Mouse (Mus musculus): ENCODE results near the gene Pla2g2c. TPM values are rescaled to one million over a fixed set of nuclear protein-coding genes. Genes with fewer than 3 reads are reported as not detected.

The Pla2g2c gene
- polyA plus RNA-seq, 1 experiment from 2014 or later: 0.47 TPM

- H3K27me3 ChIP-seq (ENCODE audit: insufficient read depth, low read length): no peaks in the 10 kb centered on the region
- no peaks in the 10 kb centered on the region for H3K36me3 ChIP-seq (ENCODE audit: insufficient read depth, low read length)
- H3K4me3 ChIP-seq (ENCODE audit: low read length): no peak overlapping the region
- H3K9me3 ChIP-seq (ENCODE audit: low read length): no peaks in the 10 kb centered on the region
- 90% methylated on average over 4 of the region's 4 CpGs for whole genome bisulfite sequencing
- no peak overlapping the region for H3K9ac ChIP-seq (replicated peaks; ENCODE audit: low read length)
- H3K27ac ChIP-seq (ENCODE audit: low read length): no peak overlapping the region
- H3K4me1 ChIP-seq (ENCODE audit: insufficient read depth, low read length): peaks cover 2% of the 10 kb centered on the region; the same call in 1 of the 2 replicates
- no peak overlapping the region for H3K4me2 ChIP-seq (replicated peaks; ENCODE audit: low read depth, low read length)
- no peak for ATAC-seq (ENCODE audit: low FRiP score, low TSS enrichment)
Measured at GRCm38 (mm10) chr4:138704169-138704568, 20.4 kb upstream of the Pla2g2c start.

- H3K36me3 ChIP-seq (ENCODE audit: insufficient read depth, low read length): no peaks in the 10 kb centered on the region
- no peak for ATAC-seq (ENCODE audit: low FRiP score, low TSS enrichment)
- H3K27ac ChIP-seq (ENCODE audit: low read length): no peak overlapping the region
- WGBS: 92% methylated on average over 8 of the region's 8 CpGs
- peaks cover 8% of the 10 kb centered on the region for H3K4me1 ChIP-seq (ENCODE audit: insufficient read depth, low read length)
- H3K4me3 ChIP-seq (ENCODE audit: low read length): no peak overlapping the region
- no peak overlapping the region for H3K4me2 ChIP-seq (replicated peaks; ENCODE audit: low read depth, low read length)
- H3K9me3 ChIP-seq (ENCODE audit: low read length): no peaks in the 10 kb centered on the region
- no peak overlapping the region for H3K9ac ChIP-seq (replicated peaks; ENCODE audit: low read length)
- no peaks in the 10 kb centered on the region for H3K27me3 ChIP-seq (ENCODE audit: insufficient read depth, low read length)
Measured at GRCm38 (mm10) chr4:138706620-138707019, 18.0 kb upstream of the Pla2g2c start.

DNA sequence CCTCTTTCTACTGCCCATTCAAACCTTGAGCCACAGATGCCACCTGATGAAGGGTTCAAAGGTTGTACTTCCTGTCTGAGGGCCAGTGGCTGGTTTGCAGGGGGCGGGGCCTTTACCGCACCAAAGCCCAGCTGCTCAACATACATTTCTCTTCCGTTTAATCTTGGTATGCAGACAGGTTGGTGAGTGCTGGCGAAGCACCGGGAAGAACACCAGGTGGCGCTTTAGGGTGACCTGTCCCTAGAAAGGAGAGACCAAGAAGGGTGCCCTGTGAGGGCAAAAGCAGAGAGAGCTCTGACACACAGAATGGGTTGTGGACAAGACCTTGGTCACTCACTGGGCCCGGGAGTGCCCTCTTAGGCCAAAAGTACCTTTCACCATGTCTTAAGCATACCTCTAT lies 16.0 kb upstream of the Pla2g2c start:
- no peak overlapping the region for H3K27ac ChIP-seq (ENCODE audit: low read length)
- no peaks in the 10 kb centered on the region for H3K9me3 ChIP-seq (ENCODE audit: low read length)
- no peaks in the 10 kb centered on the region for H3K27me3 ChIP-seq (ENCODE audit: insufficient read depth, low read length)
- peak; percentile 39; the same call in 1 of the 2 replicates for ATAC-seq (ENCODE audit: low FRiP score, low TSS enrichment)
- no peak overlapping the region for H3K9ac ChIP-seq (replicated peaks; ENCODE audit: low read length)
- H3K4me3 ChIP-seq (ENCODE audit: low read length): no peak overlapping the region
- H3K36me3 ChIP-seq (ENCODE audit: insufficient read depth, low read length): no peaks in the 10 kb centered on the region
- H3K4me1 ChIP-seq (ENCODE audit: insufficient read depth, low read length): peaks cover 16% of the 10 kb centered on the region
- WGBS: 8% methylated on average over 7 of the region's 7 CpGs
- H3K4me2 ChIP-seq (replicated peaks; ENCODE audit: low read depth, low read length): no peak overlapping the region

- no peak overlapping the region for H3K27ac ChIP-seq (ENCODE audit: low read length)
- no peaks in the 10 kb centered on the region for H3K27me3 ChIP-seq (ENCODE audit: insufficient read depth, low read length)
- no peaks in the 10 kb centered on the region for H3K36me3 ChIP-seq (ENCODE audit: insufficient read depth, low read length)
- no peak for ATAC-seq (ENCODE audit: low FRiP score, low TSS enrichment)
- H3K4me2 ChIP-seq (replicated peaks; ENCODE audit: low read depth, low read length): no peak overlapping the region
- peaks cover 16% of the 10 kb centered on the region for H3K4me1 ChIP-seq (ENCODE audit: insufficient read depth, low read length)
- H3K4me3 ChIP-seq (ENCODE audit: low read length): no peak overlapping the region
- H3K9me3 ChIP-seq (ENCODE audit: low read length): no peaks in the 10 kb centered on the region
- no peak overlapping the region for H3K9ac ChIP-seq (replicated peaks; ENCODE audit: low read length)
- WGBS: 83% methylated on average over 11 of the region's 11 CpGs
Measured at GRCm38 (mm10) chr4:138709246-138709645, 15.3 kb upstream of the Pla2g2c start.

DNA sequence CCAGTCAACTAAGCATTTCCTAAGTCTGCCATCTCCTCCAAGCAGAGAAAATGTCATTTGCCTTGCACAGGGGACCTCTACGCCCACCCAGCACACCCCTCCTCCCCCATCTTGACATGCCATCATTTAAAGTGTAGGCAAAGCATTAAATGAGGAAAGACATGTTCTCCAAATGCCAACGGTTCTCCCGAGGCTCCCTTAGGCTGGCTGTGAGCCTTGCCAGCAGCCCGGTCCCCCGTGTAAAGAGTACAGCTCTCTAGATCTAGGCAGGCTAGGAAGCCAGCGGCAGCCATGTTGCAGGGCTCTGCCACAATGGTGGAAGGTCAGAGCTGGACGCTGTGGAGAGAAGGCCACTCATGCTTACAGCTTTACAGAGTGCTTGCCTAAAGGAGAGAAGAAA lies 14.6 kb upstream of the Pla2g2c start:
- H3K9me3 ChIP-seq (ENCODE audit: low read length): no peaks in the 10 kb centered on the region
- H3K4me3 ChIP-seq (ENCODE audit: low read length): no peak overlapping the region
- H3K9ac ChIP-seq (replicated peaks; ENCODE audit: low read length): no peak overlapping the region
- 71% methylated on average over 7 of the region's 7 CpGs for WGBS
- no peak overlapping the region for H3K27ac ChIP-seq (ENCODE audit: low read length)
- ATAC-seq (ENCODE audit: low FRiP score, low TSS enrichment): no peak
- H3K4me1 ChIP-seq (ENCODE audit: insufficient read depth, low read length): peaks cover 16% of the 10 kb centered on the region
- no peak overlapping the region for H3K4me2 ChIP-seq (replicated peaks; ENCODE audit: low read depth, low read length)
- no peaks in the 10 kb centered on the region for H3K27me3 ChIP-seq (ENCODE audit: insufficient read depth, low read length)
- H3K36me3 ChIP-seq (ENCODE audit: insufficient read depth, low read length): no peaks in the 10 kb centered on the region

DNA sequence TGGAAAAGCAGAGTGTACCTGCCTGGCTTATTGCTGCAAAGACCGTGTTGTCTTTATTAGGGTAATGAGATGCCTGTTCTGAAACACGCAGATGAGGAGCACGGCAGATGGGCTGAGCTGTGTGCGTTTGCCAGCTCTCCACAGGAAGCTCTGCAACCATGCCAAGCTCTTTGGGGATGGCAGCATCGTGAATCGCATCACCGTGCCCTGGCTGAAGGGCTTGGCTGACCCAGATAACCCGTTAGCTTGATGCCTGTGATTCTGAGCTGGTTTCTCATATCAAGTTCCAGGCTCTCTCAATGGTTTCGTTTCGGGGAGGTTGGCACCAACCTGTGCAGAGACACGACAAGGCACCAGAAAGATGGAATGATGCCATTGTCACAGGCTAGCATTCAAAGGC lies 14.0 kb upstream of the Pla2g2c start:
- Histone ChIP-seq H3K27ac (ENCODE audit: low read length) (no peak overlapping the region), H3K36me3 (ENCODE audit: insufficient read depth, low read length) (no peaks in the 10 kb centered on the region), H3K27me3 (ENCODE audit: insufficient read depth, low read length) (no peaks in the 10 kb centered on the region), H3K9me3 (ENCODE audit: low read length) (no peaks in the 10 kb centered on the region), H3K9ac (replicated peaks; ENCODE audit: low read length) (no peak overlapping the region), H3K4me2 (replicated peaks; ENCODE audit: low read depth, low read length) (no peak overlapping the region), H3K4me1 (ENCODE audit: insufficient read depth, low read length) (peaks cover 16% of the 10 kb centered on the region), H3K4me3 (ENCODE audit: low read length) (no peak overlapping the region)
- 79% methylated on average over 11 of the region's 11 CpGs for WGBS
- no peak for ATAC-seq (ENCODE audit: low FRiP score, low TSS enrichment)

- Histone ChIP-seq H3K9me3 (ENCODE audit: low read length) (no peaks in the 10 kb centered on the region), H3K4me2 (replicated peaks; ENCODE audit: low read depth, low read length) (no peak overlapping the region), H3K36me3 (ENCODE audit: insufficient read depth, low read length) (no peaks in the 10 kb centered on the region), H3K27me3 (ENCODE audit: insufficient read depth, low read length) (no peaks in the 10 kb centered on the region), H3K4me3 (ENCODE audit: low read length) (no peak overlapping the region), H3K9ac (replicated peaks; ENCODE audit: low read length) (no peak overlapping the region), H3K4me1 (ENCODE audit: insufficient read depth, low read length) (peaks cover 16% of the 10 kb centered on the region), H3K27ac (ENCODE audit: low read length) (no peak overlapping the region)
- ATAC-seq (ENCODE audit: low FRiP score, low TSS enrichment): no peak
- WGBS: 51% methylated on average over 17 of the region's 17 CpGs
Measured at GRCm38 (mm10) chr4:138711051-138711820, 13.4 kb upstream of the Pla2g2c start.

- H3K36me3 ChIP-seq (ENCODE audit: insufficient read depth, low read length): no peaks in the 10 kb centered on the region
- no peak overlapping the region for H3K4me2 ChIP-seq (replicated peaks; ENCODE audit: low read depth, low read length)
- ATAC-seq (ENCODE audit: low FRiP score, low TSS enrichment): no peak
- H3K27ac ChIP-seq (ENCODE audit: low read length): no peak overlapping the region
- H3K27me3 ChIP-seq (ENCODE audit: insufficient read depth, low read length): no peaks in the 10 kb centered on the region
- no peak overlapping the region for H3K4me3 ChIP-seq (ENCODE audit: low read length)
- 39% methylated on average over 11 of the region's 11 CpGs for WGBS
- no peak overlapping the region for H3K9ac ChIP-seq (replicated peaks; ENCODE audit: low read length)
- no peaks in the 10 kb centered on the region for H3K9me3 ChIP-seq (ENCODE audit: low read length)
- H3K4me1 ChIP-seq (ENCODE audit: insufficient read depth, low read length): peaks cover 16% of the 10 kb centered on the region
Measured at GRCm38 (mm10) chr4:138712096-138712495, 12.5 kb upstream of the Pla2g2c start.

- 56% methylated on average over 8 of the region's 8 CpGs for WGBS
- Histone ChIP-seq H3K9ac (replicated peaks; ENCODE audit: low read length) (no peak overlapping the region), H3K4me1 (ENCODE audit: insufficient read depth, low read length) (peaks cover 16% of the 10 kb centered on the region), H3K27ac (ENCODE audit: low read length) (no peak overlapping the region), H3K4me2 (replicated peaks; ENCODE audit: low read depth, low read length) (no peak overlapping the region), H3K36me3 (ENCODE audit: insufficient read depth, low read length) (no peaks in the 10 kb centered on the region), H3K4me3 (ENCODE audit: low read length) (no peak overlapping the region), H3K27me3 (ENCODE audit: insufficient read depth, low read length) (no peaks in the 10 kb centered on the region), H3K9me3 (ENCODE audit: low read length) (no peaks in the 10 kb centered on the region)
- ATAC-seq (ENCODE audit: low FRiP score, low TSS enrichment): no peak
Measured at GRCm38 (mm10) chr4:138712621-138713020, 12.0 kb upstream of the Pla2g2c start.

DNA sequence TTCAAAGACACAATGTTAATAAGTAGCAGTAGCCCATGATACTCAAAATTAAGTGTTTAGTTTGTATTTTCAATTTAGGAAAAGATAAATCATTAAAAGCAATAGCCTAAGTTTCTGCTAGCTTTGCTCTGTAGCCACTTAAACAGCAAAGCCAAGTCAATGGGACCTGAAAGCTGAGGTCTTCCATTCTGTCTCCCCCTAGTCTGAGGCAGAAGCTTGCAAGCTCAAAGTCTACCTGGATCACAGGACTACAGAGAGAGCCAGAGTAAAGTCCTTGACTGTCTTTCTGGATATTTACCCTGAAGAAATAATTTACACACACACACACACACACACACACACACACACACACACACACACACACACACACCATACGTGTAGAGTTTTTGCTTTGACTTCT lies 10.4 kb upstream of the Pla2g2c start:
- ATAC-seq (ENCODE audit: low FRiP score, low TSS enrichment): no peak
- Histone ChIP-seq H3K9ac (replicated peaks; ENCODE audit: low read length) (no peak overlapping the region), H3K4me3 (ENCODE audit: low read length) (no peak overlapping the region), H3K9me3 (ENCODE audit: low read length) (no peaks in the 10 kb centered on the region), H3K27ac (ENCODE audit: low read length) (no peak overlapping the region), H3K4me1 (ENCODE audit: insufficient read depth, low read length) (peaks cover 14% of the 10 kb centered on the region), H3K27me3 (ENCODE audit: insufficient read depth, low read length) (no peaks in the 10 kb centered on the region), H3K36me3 (ENCODE audit: insufficient read depth, low read length) (no peaks in the 10 kb centered on the region), H3K4me2 (replicated peaks; ENCODE audit: low read depth, low read length) (no peak overlapping the region)
- WGBS: 75% methylated on average over 1 of the region's 1 CpGs

Measured in kidney, embryonic 16.5 days (tissue).